Mouse (Mus musculus) central nervous system, embryonic 18 days (tissue): ENCODE results near the gene Actg1. TPM values are rescaled to one million over a fixed set of nuclear protein-coding genes. Genes with fewer than 3 reads are reported as not detected.

Source experiments
- polyA plus RNA-seq: library from polyadenylated mRNA; depleted of rRNA; stranded (reverse); fragments of >200 nt; gene quantifications from 2 replicates; pipeline ENCODE4 v1.2.3, GENCODE M21; 2012; rRNA removed

Gene Actg1
- 1,434 and 1,972 TPM in 2 replicates for polyA plus RNA-seq

DNA sequence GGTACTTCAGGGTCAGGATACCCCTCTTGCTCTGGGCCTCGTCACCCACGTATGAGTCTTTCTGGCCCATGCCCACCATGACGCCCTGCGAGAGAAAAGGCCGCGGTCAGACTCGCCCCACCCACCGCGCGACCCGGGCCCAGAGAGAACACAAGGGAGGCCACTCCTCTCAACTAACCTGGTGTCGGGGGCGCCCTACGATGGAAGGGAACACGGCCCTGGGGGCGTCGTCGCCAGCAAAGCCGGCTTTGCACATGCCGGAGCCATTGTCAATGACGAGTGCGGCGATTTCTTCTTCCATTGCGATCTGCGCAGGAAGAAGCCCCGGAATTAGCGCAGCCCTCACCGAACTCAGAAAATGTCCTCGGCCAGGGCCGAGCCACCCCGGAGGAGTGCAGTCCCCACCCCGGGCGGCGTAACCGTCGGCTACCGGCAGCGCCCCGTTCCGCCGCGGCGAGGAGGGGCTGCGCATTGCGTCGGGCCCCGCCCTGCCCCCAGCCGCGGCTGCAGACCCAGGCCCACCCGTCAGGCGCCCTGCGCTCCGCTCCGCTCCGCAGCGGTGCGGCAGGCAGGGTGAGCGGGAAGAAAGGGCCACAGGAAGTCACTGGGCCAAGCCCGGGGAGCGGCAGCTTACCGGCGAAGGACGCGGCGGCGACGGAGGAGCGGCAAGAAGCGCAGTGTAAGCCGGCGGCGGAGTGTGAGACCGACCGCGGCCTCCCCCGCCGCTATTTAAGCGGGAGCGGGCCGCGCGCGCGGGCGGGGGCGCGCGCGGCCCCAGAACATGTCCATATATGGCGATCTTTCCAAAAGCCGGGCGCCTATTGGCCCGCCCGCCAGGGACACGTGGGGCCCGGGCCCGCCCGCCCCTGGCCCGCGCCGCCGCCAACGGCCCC is at the start of gene Actg1:
Actg1 (minus strand) TSS at position 752 of the 893 bp plus-strand sequence.

GRCm38 (mm10) chr11:120378611-120379540 is 30.5 kb upstream of the Actg1 start, which contains the start of gene Faap100:
TSS of gene Faap100 (minus strand) at chr11:120378764.

DNA sequence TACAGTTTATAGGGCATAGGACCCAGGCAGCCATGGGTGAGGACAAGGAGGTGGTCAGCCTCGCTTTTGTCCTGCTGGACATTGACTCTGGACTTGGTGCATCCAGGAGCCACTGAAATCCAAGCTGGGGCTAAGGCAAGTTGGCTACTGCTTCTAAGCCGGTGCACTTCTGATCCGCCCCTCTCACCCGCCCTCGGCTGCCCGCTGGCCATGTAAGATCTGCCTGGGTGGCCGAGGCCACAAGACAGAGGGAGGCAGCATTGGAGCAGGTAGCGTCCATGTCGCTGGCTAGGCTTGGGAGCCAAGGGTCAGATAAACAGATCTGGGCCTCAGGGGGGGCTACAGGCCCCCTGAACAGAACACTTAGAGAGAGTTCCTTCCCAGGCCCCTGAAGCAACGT is 13.0 kb upstream of the Actg1 start, which contains the start of gene Fscn2:
Fscn2 (plus strand) TSS at position 240 of the 400 bp plus-strand sequence.

Other genes starting within 250 kb of the Actg1 start
- gene Tepsin, start 249.8 kb downstream of the Actg1 start, polyA plus RNA-seq, result 38.9 and 40.9 TPM in 2 replicates
- gene Ndufaf8, start 249.6 kb downstream of the Actg1 start, polyA plus RNA-seq, result 31.9 and 36.8 TPM in 2 replicates
- 103 and 104 TPM in 2 replicates for gene Slc38a10, start 197.2 kb downstream of the Actg1 start, polyA plus RNA-seq
- gene Bahcc1, start 115.6 kb downstream of the Actg1 start, polyA plus RNA-seq, result 16.9 and 20.1 TPM in 2 replicates
- gene Fscn2, start 13.0 kb upstream of the Actg1 start, polyA plus RNA-seq, result 0.49 and 0.66 TPM in 2 replicates
- 107 and 108 TPM in 2 replicates for gene Faap100, start 30.2 kb upstream of the Actg1 start, polyA plus RNA-seq
- gene Nploc4, start 89.2 kb upstream of the Actg1 start, polyA plus RNA-seq, result 52.6 and 53.0 TPM in 2 replicates
- not detected in 2 replicates for gene Tspan10, start 94.1 kb upstream of the Actg1 start, polyA plus RNA-seq
- gene Pde6g, start 105.0 kb upstream of the Actg1 start, polyA plus RNA-seq, result 0.32 and 0.56 TPM in 2 replicates
- gene Oxld1, start 109.5 kb upstream of the Actg1 start, polyA plus RNA-seq, result 8.6 and 10.0 TPM in 2 replicates
- 30.3 and 32.5 TPM in 2 replicates for gene Ccdc137, start 109.6 kb upstream of the Actg1 start, polyA plus RNA-seq
- 42.5 and 46.3 TPM in 2 replicates for gene Arl16, start 119.1 kb upstream of the Actg1 start, polyA plus RNA-seq
- 107 and 119 TPM in 2 replicates for gene Mrpl12, start 136.1 kb upstream of the Actg1 start, polyA plus RNA-seq
- 33.0 and 33.5 TPM in 2 replicates for gene Slc25a10, start 143.3 kb upstream of the Actg1 start, polyA plus RNA-seq
- gene Gcgr, start 182.2 kb upstream of the Actg1 start, polyA plus RNA-seq, result 0.10 and 0.45 TPM in 2 replicates
- 192 and 196 TPM in 2 replicates for gene Mcrip1, start 201.2 kb upstream of the Actg1 start, polyA plus RNA-seq
- gene Ppp1r27, start 202.6 kb upstream of the Actg1 start, polyA plus RNA-seq, result 1.1 TPM in 1 of 2 replicates, not detected in the other
- 153 and 156 TPM in 2 replicates for gene P4hb, start 224.7 kb upstream of the Actg1 start, polyA plus RNA-seq
- 443 and 473 TPM in 2 replicates for gene Arhgdia, start 233.1 kb upstream of the Actg1 start, polyA plus RNA-seq
- 83.1 and 83.5 TPM in 2 replicates for gene Alyref, start 249.8 kb upstream of the Actg1 start, polyA plus RNA-seq
- gene Anapc11, start 249.9 kb upstream of the Actg1 start, polyA plus RNA-seq, result 185 and 196 TPM in 2 replicates